Mouse (Mus musculus) myocyte (in vitro differentiated cells): ENCODE measurements around the gene Serpinb13.

ENCODE experiments used
- CEBPB ChIP-seq: IDR thresholded peaks from 2 replicates; pipeline ENCODE4 v1.6.1; 2011; ENCODE audit warnings: mild to moderate bottlenecking, moderate library complexity; ENCODE audit not compliant: poor library complexity, insufficient read depth, severe bottlenecking
- MAX ChIP-seq: IDR thresholded peaks from one replicate; pipeline ENCODE4 v1.6.1; 2011; ENCODE audit warnings: low read depth, mild to moderate bottlenecking, control low read depth
- MYOD1 ChIP-seq, 3 experiments: IDR thresholded peaks; one replicate each; pipeline ENCODE4 v1.6.1; 2011; ENCODE audit warnings: control low read depth in 2 of 3, low read depth in 2 of 3, mild to moderate bottlenecking in 2 of 3, moderate library complexity in 1 of 3; ENCODE audit not compliant: insufficient read length in 2 of 3, control insufficient read depth in 1 of 3
- MYOG ChIP-seq, 3 experiments: IDR thresholded peaks; one replicate each; pipeline ENCODE4 v1.6.1; 2011; ENCODE audit warnings: control low read depth in 2 of 3, low read depth in 2 of 3, mild to moderate bottlenecking in 2 of 3; ENCODE audit not compliant: insufficient read length in 2 of 3, control insufficient read depth in 1 of 3, insufficient read depth in 1 of 3
- POLR2A ChIP-seq: IDR thresholded peaks from one replicate; pipeline ENCODE4 v1.6.1; 2011; ENCODE audit warnings: low read depth, mild to moderate bottlenecking, control low read depth, moderate library complexity; ENCODE audit not compliant: insufficient read length
- SRF ChIP-seq: IDR thresholded peaks from one replicate; pipeline ENCODE4 v1.6.1; 2011; ENCODE audit warnings: low read depth; ENCODE audit not compliant: control insufficient read depth, insufficient read length
- TCF12 ChIP-seq: IDR thresholded peaks from one replicate; pipeline ENCODE4 v1.6.1; 2011; ENCODE audit warnings: mild to moderate bottlenecking, control low read depth; ENCODE audit not compliant: poor library complexity, insufficient read depth, severe bottlenecking
- TCF3 ChIP-seq: IDR thresholded peaks from one replicate; pipeline ENCODE4 v1.6.1; 2011; ENCODE audit warnings: low read depth, control low read depth; ENCODE audit not compliant: insufficient read length
- USF1 ChIP-seq: IDR thresholded peaks from one replicate; pipeline ENCODE4 v1.6.1; 2011; ENCODE audit warnings: low read depth, mild to moderate bottlenecking, control low read depth, moderate library complexity

GRCm38 (mm10) chr1:106947217-106947616, 33.6 kb upstream of the Serpinb13 start:
- TF ChIP-seq POLR2A: no peak
- TF ChIP-seq MYOD1 (IDR thresholded peaks at IDR 0.05; ENCODE audit: control insufficient read depth in 1 of 3, insufficient read length in 2 of 3, low read depth in 2 of 3): no peak
- no peak for TF ChIP-seq CEBPB
- TF ChIP-seq MAX: no peak
- no peak for TF ChIP-seq USF1
- no peak for TF ChIP-seq TCF12
- no peak for TF ChIP-seq SRF
- TF ChIP-seq TCF3: no peak
- TF ChIP-seq MYOG (IDR thresholded peaks at IDR 0.05; ENCODE audit: control insufficient read depth in 1 of 3, insufficient read depth in 1 of 3, insufficient read length in 2 of 3, low read depth in 2 of 3): no peak
